ENCODE assay signal across 14 mouse cellular contexts in the genomic region with DNA sequence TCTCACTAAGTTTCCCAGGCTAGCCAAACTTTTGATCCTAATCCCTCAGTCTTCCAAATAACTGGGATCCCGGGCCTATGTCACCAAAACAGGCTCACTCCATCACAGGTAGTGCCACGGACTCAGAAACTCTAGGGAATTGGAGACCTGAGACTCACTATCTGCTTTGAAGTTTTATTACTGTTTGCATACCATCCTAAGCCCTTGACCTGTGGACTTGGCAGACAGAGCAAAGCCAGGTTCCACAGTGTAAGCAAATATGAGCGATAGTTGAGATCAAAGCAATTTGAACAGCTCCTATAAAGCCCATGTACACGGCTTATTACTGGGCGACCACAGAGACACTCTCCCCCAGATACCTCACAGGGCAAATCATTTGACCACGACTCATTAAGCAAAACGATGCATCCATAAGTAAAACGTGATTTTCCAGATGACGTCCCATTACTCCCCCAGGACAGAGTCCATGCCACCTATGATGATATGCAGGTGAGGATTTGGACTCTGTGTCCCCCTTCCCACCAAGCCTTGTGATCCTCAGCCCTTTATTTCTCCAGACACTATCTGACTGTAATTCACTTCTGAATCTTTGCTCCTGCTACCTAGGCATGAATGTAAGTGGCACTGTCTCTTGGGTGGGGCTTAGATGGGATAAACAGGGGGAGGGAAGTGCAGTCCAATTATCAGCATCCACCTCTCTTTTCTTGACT. TPM values are rescaled to one million over a fixed set of nuclear protein-coding genes. Genes with fewer than 3 reads are reported as not detected.
"Had no signal": no experiment of that assay in that cellular context is flagged by ENCODE, and none has a peak within 500 bp of the region (broad histone marks: within the 10 kb centered on the region; RNA-seq: fewer than 3 reads in every experiment).

No protein-coding gene starts in this region.

- H3K27me3 ChIP-seq: kidney, embryonic 15.5 days; limb, embryonic 15.5 days; midbrain, embryonic 13.5 days; neural tube, embryonic 15.5 days had no signal

- H3K9ac ChIP-seq: hindbrain, embryonic 14.5 days; kidney, embryonic 15.5 days; limb, embryonic 15.5 days; midbrain, embryonic 13.5 days; neural tube, embryonic 15.5 days had no signal

- H3K4me1 ChIP-seq: midbrain, embryonic 13.5 days; neural tube, embryonic 15.5 days had no signal

- ATAC-seq: midbrain, embryonic 13.5 days had no signal

- DNase-seq: kidney, adult 18-20 months; kidney, postnatal 14 days; lung, postnatal 10 days; right cerebral cortex, adult 18-20 months; right cerebral cortex, postnatal 25 days; thymus, postnatal 36 days had no signal

- H3K27ac ChIP-seq: hindbrain, embryonic 14.5 days; kidney, embryonic 15.5 days; limb, embryonic 15.5 days; midbrain, embryonic 13.5 days; neural tube, embryonic 15.5 days had no signal

- H3K4me3 ChIP-seq: kidney, embryonic 15.5 days; limb, embryonic 15.5 days; midbrain, embryonic 13.5 days; myocyte; neural tube, embryonic 15.5 days had no signal

- H3K36me3 ChIP-seq: kidney, embryonic 15.5 days; limb, embryonic 15.5 days; midbrain, embryonic 13.5 days; neural tube, embryonic 15.5 days had no signal

- H3K9me3 ChIP-seq: kidney, embryonic 15.5 days; limb, embryonic 15.5 days; midbrain, embryonic 13.5 days; neural tube, embryonic 15.5 days had no signal

- H3K4me2 ChIP-seq: hindbrain, embryonic 14.5 days; kidney, embryonic 15.5 days; limb, embryonic 15.5 days; midbrain, embryonic 13.5 days; neural tube, embryonic 15.5 days had no signal

RNA-seq across cellular contexts. Expression of a gene that starts 32.5 kb away (rescaled TPM):
- polyA plus RNA-seq: hindbrain, embryonic 14.5 days; kidney, embryonic 15.5 days; limb, embryonic 11.5 days; limb, embryonic 15.5 days; midbrain, embryonic 13.5 days; myocyte; neural tube, embryonic 11.5 days; neural tube, embryonic 15.5 days had no signal
